Mouse (Mus musculus) thymus, postnatal 0 days (tissue): ENCODE data around the gene Pcid2. TPM values are rescaled to one million over a fixed set of nuclear protein-coding genes. Genes with fewer than 3 reads are reported as not detected.

Experiments used
- DNase-seq: peaks from one replicate; pipeline ENCODE4 v3.0.0-alpha.2; 2015; ENCODE audit warnings: low spot score
- polyA plus RNA-seq: library from polyadenylated mRNA; unstranded; fragments of >200 nt; fragmentation: Nextera tagmentation; extraction: Ambion mirVana; gene quantifications from 2 replicates; pipeline ENCODE4 v1.2.1, GENCODE M21; 2015

Gene Pcid2
- 35.8 and 36.7 TPM in 2 replicates for polyA plus RNA-seq

- peak; percentile 99 for DNase-seq
Measured at GRCm38 (mm10) chr8:13105087-13105881, at the start of gene Pcid2, which contains the start of gene Cul4a. TSS of gene Pcid2 (minus strand) at chr8:13105459. TSS of gene Cul4a (plus strand) at chr8:13105621.

- DNase-seq: no peak
Measured at GRCm38 (mm10) chr8:13154099-13154498, 48.8 kb upstream of the Pcid2 start.

GRCm38 (mm10) chr8:13150929-13151328, 45.7 kb upstream of the Pcid2 start:
- no peak for DNase-seq

- no peak for DNase-seq
Measured at GRCm38 (mm10) chr8:13149866-13150265, 44.6 kb upstream of the Pcid2 start.

DNA sequence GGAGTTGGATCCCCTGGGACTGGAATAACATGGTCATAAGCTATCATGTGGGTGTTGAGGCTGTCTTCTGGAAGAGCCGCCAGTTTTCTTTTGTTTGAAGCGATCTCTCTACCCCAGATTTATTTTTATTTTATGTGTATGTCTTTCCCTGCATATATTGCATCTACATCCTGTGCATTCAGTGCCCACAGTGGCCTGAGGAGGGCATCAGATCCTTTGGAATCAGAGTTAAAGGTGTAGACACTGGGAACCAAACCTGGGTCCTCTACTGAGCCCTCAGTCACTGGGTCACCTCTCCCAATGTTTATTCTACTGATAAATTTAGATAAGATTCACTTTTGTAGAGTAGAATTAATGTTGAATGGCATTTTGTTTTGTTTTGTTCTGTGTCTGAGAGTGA, 44.0 kb upstream of the Pcid2 start:
- DNase-seq: no peak

GRCm38 (mm10) chr8:13148476-13148875, 43.2 kb upstream of the Pcid2 start:
- no peak for DNase-seq

- no peak for DNase-seq
Measured at GRCm38 (mm10) chr8:13141681-13142080, 36.4 kb upstream of the Pcid2 start.

GRCm38 (mm10) chr8:13139641-13140182, 34.5 kb upstream of the Pcid2 start:
- DNase-seq: no peak

- peak; percentile 67 for DNase-seq
Measured at GRCm38 (mm10) chr8:13132220-13132619, 27.0 kb upstream of the Pcid2 start.

GRCm38 (mm10) chr8:13124897-13125296, 19.6 kb upstream of the Pcid2 start:
- no peak for DNase-seq

DNA sequence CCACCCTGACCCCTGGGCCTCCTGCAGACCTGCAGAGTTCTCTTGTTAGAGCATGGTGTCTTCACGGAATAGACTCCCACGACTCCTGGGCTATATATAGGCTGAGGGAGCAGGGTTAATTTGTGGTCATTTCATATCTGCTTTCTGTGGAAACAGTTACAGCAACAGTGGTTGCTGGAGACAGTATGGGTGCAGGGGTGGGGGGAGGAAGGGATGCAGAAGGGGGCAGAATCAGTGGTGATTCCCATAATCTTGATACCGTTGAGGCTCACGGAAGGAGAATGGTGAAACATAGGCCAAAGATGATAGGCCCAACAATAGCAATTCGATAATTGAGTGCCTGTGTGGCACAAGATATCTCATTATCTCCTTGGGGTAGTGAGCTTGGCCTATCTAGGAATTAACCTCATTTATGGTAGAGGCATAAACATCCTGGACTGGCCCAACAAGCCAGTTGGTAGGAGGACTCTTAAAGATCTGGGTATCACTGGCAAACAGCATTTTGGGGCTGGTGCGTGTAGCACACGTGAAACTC, 17.7 kb upstream of the Pcid2 start:
- no peak for DNase-seq

DNA sequence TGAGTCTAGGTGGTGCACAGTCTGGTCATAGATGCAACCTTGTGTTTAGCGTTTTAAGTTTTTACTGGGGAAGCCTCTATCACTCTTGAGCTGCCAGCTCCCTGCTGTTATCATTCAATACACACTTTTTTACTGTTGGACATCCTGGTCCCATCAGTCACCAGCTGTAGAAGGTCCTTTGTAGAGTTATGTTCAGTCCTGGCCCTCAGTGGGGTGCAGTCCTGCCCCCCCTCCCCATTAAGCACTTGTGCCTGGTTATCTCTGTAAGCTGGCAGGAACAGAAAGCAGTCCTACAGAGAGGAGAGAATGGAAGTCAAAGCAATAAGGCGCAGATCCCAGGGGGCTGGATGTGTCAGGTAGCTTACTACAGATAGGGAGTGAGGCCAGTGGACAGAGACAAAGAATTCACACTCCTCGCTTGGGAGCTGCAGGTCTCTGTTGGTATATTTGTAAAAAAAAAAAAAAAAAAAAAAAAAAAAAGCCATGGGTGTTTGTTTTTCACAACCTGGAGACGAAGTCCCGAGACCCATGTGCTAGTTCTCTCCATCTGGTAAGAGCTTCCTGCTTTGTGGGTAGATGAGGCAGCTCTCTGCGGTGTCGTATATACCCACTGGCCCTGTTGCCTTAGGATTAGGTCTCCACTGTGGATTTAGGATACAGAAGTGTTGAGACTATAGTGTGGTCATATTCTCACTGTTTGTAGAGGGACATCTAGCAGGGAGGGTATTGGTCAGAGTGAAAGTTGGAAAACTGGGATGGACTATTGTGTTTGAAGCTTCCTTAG, 15.8 kb upstream of the Pcid2 start:
- DNase-seq: no peak

- no peak for DNase-seq
Measured at GRCm38 (mm10) chr8:13118516-13118915, 13.3 kb upstream of the Pcid2 start.

GRCm38 (mm10) chr8:13117096-13117495, 11.8 kb upstream of the Pcid2 start:
- DNase-seq: no peak

DNA sequence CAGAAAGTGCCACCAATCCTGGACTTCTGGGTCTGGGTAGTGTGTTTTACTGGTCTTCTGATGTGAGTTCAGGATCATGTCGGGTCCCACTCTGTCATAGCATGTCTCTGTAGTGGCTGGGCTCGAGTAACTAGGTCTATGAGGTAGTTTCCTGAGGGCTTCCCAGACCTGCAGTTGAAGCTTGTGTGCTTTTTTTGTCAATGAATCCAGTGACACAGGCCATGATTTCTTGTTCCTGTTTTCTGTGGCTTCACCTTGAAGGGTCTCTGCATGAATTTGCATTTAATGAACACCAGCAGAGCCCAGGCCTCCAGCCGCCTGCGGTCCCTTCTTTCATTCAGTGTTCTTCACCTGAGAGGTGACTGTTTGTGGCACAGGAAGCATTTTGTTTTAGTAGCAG, 8.0 kb upstream of the Pcid2 start:
- no peak for DNase-seq

DNA sequence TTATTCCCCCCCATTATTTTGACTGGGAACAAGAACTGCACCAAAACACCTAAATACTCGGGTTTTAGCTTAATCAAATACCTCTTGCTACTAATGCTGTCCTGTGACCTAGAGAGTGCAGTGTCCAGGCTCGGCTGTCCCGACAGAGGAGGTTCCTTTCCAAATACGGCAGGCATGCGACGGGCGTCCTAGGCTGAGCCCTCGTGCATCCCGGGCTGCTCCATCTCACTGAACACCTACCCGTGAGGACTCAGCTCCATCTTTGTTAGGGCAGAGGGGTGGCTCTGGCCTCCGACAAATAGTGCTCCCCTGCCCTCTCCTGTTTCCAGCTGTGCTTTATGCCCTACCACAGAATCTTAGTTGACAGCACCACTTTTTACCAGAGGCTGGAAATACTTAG, 6.7 kb upstream of the Pcid2 start:
- DNase-seq: no peak

DNA sequence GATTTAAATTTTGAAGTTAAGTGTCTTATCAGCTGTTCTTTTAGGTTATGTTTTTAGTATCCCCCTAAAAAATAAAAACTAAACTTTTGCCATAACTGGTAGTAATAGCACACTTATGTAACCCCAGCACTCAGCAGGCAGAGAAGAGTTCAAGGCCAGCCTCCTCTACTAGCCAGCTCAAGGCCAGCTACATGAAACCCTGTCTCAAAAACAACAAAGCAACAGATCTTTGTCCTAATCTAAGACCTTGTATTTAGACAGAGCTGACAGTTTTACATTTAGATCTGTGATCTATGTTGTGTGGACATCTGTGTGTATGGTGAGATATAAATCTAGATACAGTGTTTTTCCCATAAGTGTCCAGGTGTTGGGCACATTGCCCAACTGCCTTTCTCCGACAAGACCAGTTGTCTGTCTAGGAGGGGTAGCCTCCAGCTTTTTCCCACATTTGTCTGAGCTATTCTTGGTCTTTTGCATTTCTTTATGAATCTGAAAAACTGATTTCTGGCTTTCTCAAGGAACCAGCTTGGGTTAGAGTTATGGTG, 4.2 kb upstream of the Pcid2 start:
- DNase-seq: no peak

DNA sequence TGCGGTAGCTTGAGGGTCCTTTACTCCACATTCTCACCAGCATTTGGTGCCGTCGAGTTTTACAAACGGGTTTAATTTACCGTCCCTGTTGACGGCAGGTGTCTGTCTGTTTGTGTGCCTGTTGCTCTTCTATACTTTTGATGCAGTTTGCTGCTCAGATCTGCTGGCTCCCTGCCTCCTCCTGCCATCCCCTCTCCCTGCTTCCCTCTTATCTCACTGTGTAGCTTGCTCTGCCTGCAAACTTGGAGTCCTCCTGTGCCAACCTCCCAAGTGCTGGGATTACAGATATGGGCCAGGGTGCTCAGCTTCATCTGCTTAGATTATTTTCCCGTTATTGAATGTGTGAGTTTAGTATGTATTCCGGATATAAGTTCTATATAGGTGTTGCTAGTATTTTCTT, 3.7 kb upstream of the Pcid2 start:
- DNase-seq: no peak

DNA sequence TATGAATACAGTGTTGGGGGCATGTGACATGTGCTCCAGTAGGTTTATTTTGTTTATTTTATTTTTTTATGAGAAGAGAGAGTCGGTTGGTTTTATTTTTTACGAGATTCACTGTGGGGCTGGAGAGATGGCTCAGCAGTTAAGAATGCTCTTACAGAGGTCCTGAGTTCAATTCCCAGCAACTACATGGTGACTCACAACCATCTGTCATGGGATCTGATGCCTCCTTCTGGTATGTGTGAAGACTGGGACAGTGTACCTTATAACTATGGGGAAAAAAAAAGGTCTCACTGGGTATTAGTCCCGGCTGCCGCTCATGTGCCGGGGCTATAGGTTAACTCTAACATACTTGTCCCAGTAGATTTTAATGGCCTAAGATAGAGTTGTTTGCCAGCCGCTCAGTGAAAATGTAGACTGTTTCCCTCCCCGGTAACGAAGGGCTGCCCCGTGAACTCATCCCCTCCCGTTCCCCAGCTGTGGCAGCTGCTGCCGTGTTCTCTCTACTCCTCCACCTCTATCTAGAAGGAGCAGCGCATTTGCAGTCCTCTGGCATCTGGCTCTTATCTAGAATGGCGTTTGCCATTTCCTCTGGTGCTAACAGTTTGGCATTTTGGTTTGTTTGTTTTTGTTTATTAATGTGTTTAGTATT, 2.9 kb upstream of the Pcid2 start:
- no peak for DNase-seq

GRCm38 (mm10) chr8:13105908-13106551, 771 bp upstream of the Pcid2 start:
- DNase-seq: peak; percentile 32

- DNase-seq: peak; percentile 90
Measured at GRCm38 (mm10) chr8:13104691-13105086, 570 bp downstream of the Pcid2 start.
